Mouse (Mus musculus) CH12.LX (cell line): ENCODE results near the gene Taf5l. TPM values are rescaled to one million over a fixed set of nuclear protein-coding genes. Genes with fewer than 3 reads are reported as not detected.

Experiments used
- DNase-seq: peaks from one replicate; pipeline ENCODE4 v3.0.0-alpha.2; 2013; ENCODE audit errors: extremely low read depth
- H3K27ac ChIP-seq: 2 replicates; pipeline ENCODE4 v1.5.1; 2012; ENCODE audit warnings: low read depth, mild to moderate bottlenecking, control low read depth, moderate library complexity; ENCODE audit not compliant: insufficient read depth
- H3K27me3 ChIP-seq: replicated peaks from 2 replicates; pipeline ENCODE3; 2012; ENCODE audit warnings: inconsistent platforms
- H3K36me3 ChIP-seq, 2 experiments: replicated peaks in 1 of 2; 2 replicates each; pipeline versions ENCODE3 to v1.6.1; 2012; ENCODE audit warnings: inconsistent platforms in 1 of 2, low read length in 1 of 2, mild to moderate bottlenecking in 1 of 2, mixed read lengths in 1 of 2, moderate library complexity in 1 of 2; ENCODE audit not compliant: control insufficient read depth in 1 of 2, insufficient read depth in 1 of 2
- H3K4me1 ChIP-seq, 2 experiments: 2 replicates each; pipeline ENCODE4 v1.6.1; 2012; ENCODE audit warnings: inconsistent platforms in 1 of 2, moderate library complexity in 1 of 2; ENCODE audit not compliant: insufficient read depth in 2 of 2, control insufficient read depth in 1 of 2
- H3K4me2 ChIP-seq: 2 replicates; pipeline ENCODE4 v1.6.1; 2012; ENCODE audit warnings: low read depth, mild to moderate bottlenecking, control low read depth; ENCODE audit not compliant: poor library complexity, insufficient read depth, severe bottlenecking
- H3K4me3 ChIP-seq, 3 experiments: fragments of 150-350 bp in 1 of 3; sonication (generic) in 1 of 3; replicated peaks in 1 of 3; 2 replicates each; pipeline versions ENCODE3 to v1.5.1; 2011 to 2012; ENCODE audit warnings: low read depth in 2 of 3, low read length in 2 of 3, mild to moderate bottlenecking in 2 of 3, moderate library complexity in 2 of 3, control low read depth in 1 of 3, improper control_type of control experiment in 1 of 3, inconsistent platforms in 1 of 3, mixed read lengths in 1 of 3; ENCODE audit not compliant: poor library complexity in 1 of 3
- H3K79me2 ChIP-seq: replicated peaks from 2 replicates; pipeline ENCODE4 v1.6.1; 2012; ENCODE audit warnings: mild to moderate bottlenecking, moderate library complexity; ENCODE audit not compliant: control insufficient read depth, poor library complexity, insufficient read depth, severe bottlenecking; ENCODE audit errors: extremely low read depth
- H3K9ac ChIP-seq: 2 replicates; pipeline ENCODE4 v1.6.1; 2012; ENCODE audit warnings: low read depth, mild to moderate bottlenecking, control low read depth, moderate library complexity; ENCODE audit not compliant: insufficient read depth
- H3K9me3 ChIP-seq: replicated peaks from 2 replicates; pipeline ENCODE3; 2012; ENCODE audit warnings: low read length, inconsistent platforms, mixed read lengths
- CHD2 ChIP-seq: IDR thresholded peaks from 2 replicates; pipeline ENCODE4 v1.6.1; 2011; ENCODE audit warnings: low read length, improper control_type of control experiment
- CTCF ChIP-seq, 2 experiments: IDR thresholded peaks in 1 of 2; conservative IDR thresholded peaks in 1 of 2; 2 replicates each; pipeline ENCODE4 v1.5.1; 2011 to 2012; ENCODE audit warnings: low read depth in 2 of 2, low read length in 2 of 2, improper control_type of control experiment in 1 of 2, inconsistent platforms in 1 of 2, mild to moderate bottlenecking in 1 of 2, moderate library complexity in 1 of 2
- KAT2A ChIP-seq: IDR thresholded peaks from 2 replicates; pipeline ENCODE4 v1.6.1; 2012; ENCODE audit warnings: low read length, improper control_type of control experiment, inconsistent platforms; ENCODE audit not compliant: insufficient replicate concordance
- MAZ ChIP-seq: IDR thresholded peaks from 2 replicates; pipeline ENCODE4 v1.6.1; 2012; ENCODE audit warnings: low read depth, mild to moderate bottlenecking, inconsistent platforms, low read length, improper control_type of control experiment, moderate library complexity
- MXI1 ChIP-seq: IDR thresholded peaks from 2 replicates; pipeline ENCODE4 v1.6.1; 2011; ENCODE audit warnings: mild to moderate bottlenecking, low read depth, low read length, improper control_type of control experiment
- NELFE ChIP-seq: IDR thresholded peaks from 2 replicates; pipeline ENCODE4 v1.6.1; 2011; ENCODE audit warnings: low read depth, low read length, improper control_type of control experiment
- RAD21 ChIP-seq: IDR thresholded peaks from 2 replicates; pipeline ENCODE4 v1.6.1; 2011; ENCODE audit warnings: low read depth, mild to moderate bottlenecking, low read length, improper control_type of control experiment, moderate library complexity
- RCOR1 ChIP-seq: conservative IDR thresholded peaks from 2 replicates; pipeline ENCODE4 v1.6.1; 2012; ENCODE audit warnings: low read depth, mild to moderate bottlenecking, inconsistent platforms, low read length, improper control_type of control experiment
- SMC3 ChIP-seq: IDR thresholded peaks from 2 replicates; pipeline ENCODE4 v1.6.1; 2011; ENCODE audit warnings: low read depth, low read length, improper control_type of control experiment
- USF2 ChIP-seq: conservative IDR thresholded peaks from 2 replicates; pipeline ENCODE4 v1.6.1; 2011; ENCODE audit warnings: low read depth, low read length, improper control_type of control experiment
- ZC3H11A ChIP-seq: IDR thresholded peaks from 2 replicates; pipeline ENCODE4 v1.6.1; 2012; ENCODE audit warnings: low read depth, mild to moderate bottlenecking, inconsistent platforms, low read length, improper control_type of control experiment
- ZKSCAN1 ChIP-seq: IDR thresholded peaks from 2 replicates; pipeline ENCODE4 v1.6.1; 2012; ENCODE audit warnings: low read depth, inconsistent platforms, low read length, improper control_type of control experiment, borderline replicate concordance
- ZMIZ1 ChIP-seq: IDR thresholded peaks from 2 replicates; pipeline ENCODE4 v1.6.1; 2012; ENCODE audit warnings: low read depth, mild to moderate bottlenecking, inconsistent platforms, low read length, improper control_type of control experiment
- ZNF384 ChIP-seq: IDR thresholded peaks from 2 replicates; pipeline ENCODE4 v1.6.1; 2012; ENCODE audit warnings: low read depth, low read length, improper control_type of control experiment, inconsistent platforms
- dilution Hi-C: fragments of 300-500 bp; cut with MboI; formaldehyde crosslinking; loops from 2 replicates; pipeline ENCODE4 v1.14.3; 2020; ENCODE audit warnings: low sequenced_read_pairs; ENCODE audit not compliant: extremely low pct_unique_long_range_greater_than_20kb, extremely low pct_ligation_motif_present
- in situ Hi-C: fragments of 300-500 bp; cut with MboI; formaldehyde crosslinking; loops from 3 replicates; pipeline ENCODE4 v1.14.3; 2019; ENCODE audit warnings: low sequenced_read_pairs, low pct_ligation_motif_present, low pct_unique_long_range_greater_than_20kb, mixed read lengths
- polyA plus RNA-seq: library from polyadenylated mRNA; unstranded; fragments of >175 nt; gene quantifications from 2 replicates; pipeline ENCODE4 v1.2.1, GENCODE M21; 2012; ENCODE audit warnings: low read depth; ENCODE audit not compliant: insufficient read length
- total RNA-seq, 2 experiments: library from RNA; depleted of rRNA; stranded (reverse); fragments of 300-350 nt in 1 of 2; fragments of >200 nt in 1 of 2; gene quantifications; 2 replicates each; pipeline ENCODE4 v1.2.3; 2012 to 2014

The Taf5l gene
- total and polyA plus RNA-seq, 3 experiments = 54.2 to 75.8 (median 63.0) TPM

DNA sequence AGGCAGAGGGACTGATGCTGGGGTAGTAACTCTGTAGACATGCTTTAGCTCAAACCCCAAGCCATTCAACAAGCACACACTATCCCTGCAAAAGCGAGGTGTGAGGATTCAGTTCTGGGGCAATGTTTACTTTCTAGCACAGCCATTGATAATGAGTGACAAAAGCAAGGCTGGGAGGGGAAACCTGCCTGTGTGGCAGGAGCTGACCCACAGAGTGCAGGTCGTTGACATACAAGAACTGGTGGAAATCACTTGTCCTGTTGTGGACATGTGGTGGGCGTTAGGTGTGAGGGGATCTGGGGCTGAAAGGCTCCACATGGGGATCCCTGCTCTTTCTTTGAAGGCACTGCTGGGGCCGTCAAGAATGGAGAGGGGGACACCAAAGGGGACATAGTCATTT lies 31.4 kb upstream of the Taf5l start:
- Histone ChIP-seq H3K36me3 (peaks cover 11 to 49% of the 10 kb centered on the region in 2 experiments), H3K79me2 (no peaks in the 10 kb centered on the region), H3K4me1 (peaks cover 0 to 6% of the 10 kb centered on the region in 2 experiments; a peak in 1 of 4 replicates), H3K9ac (no peak overlapping the region), H3K27ac (no peak overlapping the region), H3K27me3 (no peaks in the 10 kb centered on the region), H3K4me3 (no peak overlapping the region), H3K4me2 (no peak overlapping the region), H3K9me3 (no peaks in the 10 kb centered on the region)
- TF ChIP-seq MAZ (no peak), ZKSCAN1 (no peak), ZMIZ1 (no peak), NELFE (no peak)
- DNase-seq = no peak
- dilution Hi-C loops (no loop called here), in situ Hi-C loops (loop anchor here (5.0 kb wide), 1 partner anchor 295 kb away; no protein-coding TSS in a partner anchor)

DNA sequence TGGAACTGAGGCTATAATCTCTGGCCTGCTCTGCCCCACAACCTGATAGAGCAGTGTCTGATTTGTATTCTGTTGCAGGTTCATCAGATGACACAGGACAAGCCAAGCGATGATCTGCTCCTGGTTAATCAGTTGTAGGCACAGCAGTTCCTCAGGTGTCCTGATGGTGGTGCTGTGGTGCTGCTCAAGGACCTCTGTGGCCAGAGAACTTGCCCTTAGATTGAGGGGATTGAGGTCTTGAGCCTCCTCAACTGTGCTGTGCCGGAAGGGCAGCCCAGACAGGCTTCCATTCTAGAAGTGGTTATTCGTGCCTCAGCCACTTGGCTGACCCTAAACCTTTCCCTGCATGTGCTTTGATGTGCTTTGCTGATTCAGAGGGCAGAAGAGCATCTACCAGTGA lies 30.9 kb upstream of the Taf5l start:
- dilution Hi-C loops (no loop called here), in situ Hi-C loops (loop anchor here (5.0 kb wide), 1 partner anchor 295 kb away; no protein-coding TSS in a partner anchor)
- Histone ChIP-seq H3K27ac (no peak overlapping the region), H3K4me3 (no peak overlapping the region), H3K4me2 (no peak overlapping the region), H3K36me3 (peaks cover 15 to 53% of the 10 kb centered on the region in 2 experiments), H3K9ac (no peak overlapping the region), H3K79me2 (no peaks in the 10 kb centered on the region), H3K4me1 (peaks cover 0 to 3% of the 10 kb centered on the region in 2 experiments; a peak in 1 of 4 replicates), H3K27me3 (no peaks in the 10 kb centered on the region), H3K9me3 (no peaks in the 10 kb centered on the region)
- peak; percentile 58 for DNase-seq
- TF ChIP-seq NELFE (peak; percentile 2; the same call in 1 of the 2 replicates), MXI1 (no peak), CHD2 (no peak), KAT2A (no peak), ZKSCAN1 (no peak), CTCF (conservative IDR thresholded peaks at IDR 0.05 in 1 of 2, IDR thresholded peaks at IDR 0.05 in 1 of 2; ENCODE audit: low read depth in 2 of 2, low read length in 2 of 2) (peak; percentile 83 to 97), RCOR1 (no peak), ZC3H11A (peak; percentile 63; the same call in 1 of the 2 replicates), ZNF384 (no peak), SMC3 (peak; percentile 85), USF2 (no peak), RAD21 (peak; percentile 92)
